Comparison of ENCODE assay signal across 9 mouse cellular contexts in genomic region chr3:122073595-122073994, GRCm38 (mm10). TPM values are rescaled to one million over a fixed set of nuclear protein-coding genes. Genes with fewer than 3 reads are reported as not detected.
DNase-seq lines count a peak whose midpoint lies in the region; ATAC-seq and TF ChIP-seq lines count a peak whose summit lies in the region.
"Had no signal": no experiment of that assay in that cellular context is flagged by ENCODE, and none has a peak within 500 bp of the region (broad histone marks: within the 10 kb centered on the region; RNA-seq: fewer than 3 reads in every experiment).

No protein-coding gene starts in this region.

- no peaks in the 10 kb centered on the region for H3K27me3 ChIP-seq in heart, postnatal 0 days (ENCODE audit: control insufficient read depth, insufficient read depth, low read length)
- H3K27me3 ChIP-seq in lung, embryonic 16.5 days (ENCODE audit: control insufficient read depth, insufficient read depth, low read depth, low read length) = no peaks in the 10 kb centered on the region
- H3K27me3 ChIP-seq in limb, embryonic 10.5 days (ENCODE audit: low read depth, poor library complexity, severe bottlenecking) = no peaks in the 10 kb centered on the region
- no peaks in the 10 kb centered on the region for H3K27me3 ChIP-seq in stomach, embryonic 16.5 days (ENCODE audit: control insufficient read depth, insufficient read depth, low read length)
- H3K27me3 ChIP-seq in midbrain, postnatal 0 days (ENCODE audit: insufficient read depth, low read length) = no peaks in the 10 kb centered on the region

- H3K36me3 ChIP-seq in heart, postnatal 0 days (replicated peaks; ENCODE audit: control insufficient read depth, insufficient read depth, low read length) = no peaks in the 10 kb centered on the region
- H3K36me3 ChIP-seq in lung, embryonic 16.5 days (ENCODE audit: control insufficient read depth, insufficient read depth, low read length) = no peaks in the 10 kb centered on the region
- no peaks in the 10 kb centered on the region for H3K36me3 ChIP-seq in limb, embryonic 10.5 days
- H3K36me3 ChIP-seq in stomach, embryonic 16.5 days (ENCODE audit: control insufficient read depth, insufficient read depth, low read length) = no peaks in the 10 kb centered on the region
- no peaks in the 10 kb centered on the region for H3K36me3 ChIP-seq in midbrain, postnatal 0 days (ENCODE audit: insufficient read depth, low read length)

- H3K9me3 ChIP-seq in heart, postnatal 0 days (replicated peaks; ENCODE audit: control insufficient read depth, low read length) = no peaks in the 10 kb centered on the region
- no peaks in the 10 kb centered on the region for H3K9me3 ChIP-seq in lung, embryonic 16.5 days (ENCODE audit: control insufficient read depth, low read length)
- no peaks in the 10 kb centered on the region for H3K9me3 ChIP-seq in limb, embryonic 10.5 days (replicated peaks)
- H3K9me3 ChIP-seq in stomach, embryonic 16.5 days (replicated peaks; ENCODE audit: control insufficient read depth, low read length) = no peaks in the 10 kb centered on the region
- H3K9me3 ChIP-seq in midbrain, postnatal 0 days (ENCODE audit: low read length) = no peaks in the 10 kb centered on the region

- 64% methylated on average over 5 of the region's 5 CpGs for WGBS in heart, postnatal 0 days
- 68% methylated on average over 5 of the region's 5 CpGs for WGBS in lung, embryonic 16.5 days
- WGBS in lung, adult 2 months = 72% methylated on average over 5 of the region's 5 CpGs
- 66% methylated on average over 5 of the region's 5 CpGs for WGBS in limb, embryonic 10.5 days
- 73% methylated on average over 5 of the region's 5 CpGs for WGBS in stomach, embryonic 16.5 days
- 79% methylated on average over 5 of the region's 5 CpGs for WGBS in midbrain, postnatal 0 days

- ATAC-seq in heart, postnatal 0 days (ENCODE audit: insufficient read depth, low read depth) = no peak
- ATAC-seq in lung, embryonic 16.5 days (ENCODE audit: low read depth) = no peak
- no peak for ATAC-seq in stomach, embryonic 16.5 days (ENCODE audit: insufficient read depth, low FRiP score)
- no peak for ATAC-seq in midbrain, postnatal 0 days (ENCODE audit: low FRiP score)

- no peak overlapping the region for H3K4me2 ChIP-seq in heart, postnatal 0 days (ENCODE audit: low read depth, low read length)
- no peak overlapping the region for H3K4me2 ChIP-seq in lung, embryonic 16.5 days (ENCODE audit: low read depth, low read length)
- no peak overlapping the region for H3K4me2 ChIP-seq in stomach, embryonic 16.5 days (ENCODE audit: low read depth, low read length)
- no peak overlapping the region for H3K4me2 ChIP-seq in midbrain, postnatal 0 days (ENCODE audit: low read depth, low read length, poor library complexity, severe bottlenecking)

- TF ChIP-seq POLR2A in lung, adult 2 months (IDR thresholded peaks at IDR 0.05; ENCODE audit: borderline replicate concordance, extremely low read depth, low read depth, low read length) = no peak

- TF ChIP-seq EP300 in heart, postnatal 0 days (IDR thresholded peaks at IDR 0.05; ENCODE audit: low read depth) = no peak

- peak overlapping the region; percentile 87 for H3K27ac ChIP-seq in heart, postnatal 0 days (ENCODE audit: low read depth)
- H3K27ac ChIP-seq in lung, embryonic 16.5 days (ENCODE audit: low read length) = peak overlapping the region; percentile 90
- peak overlapping the region; percentile 10; the same call in 1 of the 2 replicates for H3K27ac ChIP-seq in limb, embryonic 10.5 days
- peak overlapping the region; percentile 84 for H3K27ac ChIP-seq in stomach, embryonic 16.5 days (ENCODE audit: low read length)
- H3K27ac ChIP-seq in midbrain, postnatal 0 days (ENCODE audit: low read depth, low read length) = no peak overlapping the region; the same call in 1 of the 2 replicates

- no peak for DNase-seq in heart, postnatal 0 days (ENCODE audit: low spot score)
- no peak for DNase-seq in heart, adult 8-10 months (ENCODE audit: low spot score)
- DNase-seq in lung, adult 2 months = no peak
- DNase-seq in limb, embryonic 10.5 days (ENCODE audit: low spot score) = no peak
- no peak for DNase-seq in adrenal gland, postnatal 10 days
- DNase-seq in midbrain, postnatal 0 days (ENCODE audit: low spot score) = no peak
- DNase-seq: thymus, adult 2 months had no signal

- no peak for TF ChIP-seq CTCF in heart, postnatal 0 days (IDR thresholded peaks at IDR 0.05; ENCODE audit: low read depth)
- TF ChIP-seq CTCF in lung, adult 2 months (IDR thresholded peaks at IDR 0.05; ENCODE audit: insufficient read depth, low read length) = no peak
- no peak for TF ChIP-seq CTCF in midbrain, postnatal 0 days (IDR thresholded peaks at IDR 0.05)

- peaks cover 18% of the 10 kb centered on the region for H3K4me1 ChIP-seq in heart, postnatal 0 days (ENCODE audit: control insufficient read depth, insufficient read depth)
- H3K4me1 ChIP-seq in lung, embryonic 16.5 days (replicated peaks; ENCODE audit: control insufficient read depth, insufficient read depth, low read length) = peaks cover 28% of the 10 kb centered on the region
- H3K4me1 ChIP-seq in lung, adult 2 months (ENCODE audit: control insufficient read depth, insufficient read depth, low read length) = peaks cover 13% of the 10 kb centered on the region
- H3K4me1 ChIP-seq in limb, embryonic 10.5 days = peaks cover 45% of the 10 kb centered on the region
- H3K4me1 ChIP-seq in stomach, embryonic 16.5 days (ENCODE audit: control insufficient read depth, insufficient read depth, low read length) = peaks cover 28% of the 10 kb centered on the region
- H3K4me1 ChIP-seq in midbrain, postnatal 0 days (ENCODE audit: insufficient read depth, low read length) = no peaks in the 10 kb centered on the region

- no peak overlapping the region for H3K4me3 ChIP-seq in heart, postnatal 0 days (ENCODE audit: low read depth, low read length)
- no peak overlapping the region for H3K4me3 ChIP-seq in lung, embryonic 16.5 days (ENCODE audit: low read length)
- no peak overlapping the region for H3K4me3 ChIP-seq in lung, adult 2 months (replicated peaks; ENCODE audit: extremely low read depth, low read depth, low read length)
- no peak overlapping the region for H3K4me3 ChIP-seq in limb, embryonic 10.5 days
- no peak overlapping the region for H3K4me3 ChIP-seq in stomach, embryonic 16.5 days (replicated peaks; ENCODE audit: low read length)
- no peak overlapping the region for H3K4me3 ChIP-seq in midbrain, postnatal 0 days (ENCODE audit: low read depth, low read length)

- peak overlapping the region; percentile 24; the same call in 1 of the 2 replicates for H3K9ac ChIP-seq in heart, postnatal 0 days (replicated peaks; ENCODE audit: low read depth, low read length)
- no peak overlapping the region for H3K9ac ChIP-seq in lung, embryonic 16.5 days (ENCODE audit: low read length)
- H3K9ac ChIP-seq in stomach, embryonic 16.5 days (ENCODE audit: low read length) = no peak overlapping the region
- no peak overlapping the region for H3K9ac ChIP-seq in midbrain, postnatal 0 days (replicated peaks; ENCODE audit: low read length, poor library complexity, severe bottlenecking)

RNA-seq across cellular contexts. Expression of gene Abca4, which starts 29.4 kb away (rescaled TPM):
- 20.9 and 21.9 TPM in 2 replicates for total RNA-seq in heart, postnatal 0 days (2014; rRNA removed; ENCODE audit: low replicate concordance)
- 4.9 and 5.7 TPM in 2 replicates for polyA plus RNA-seq in heart, postnatal 0 days (2015; fragmentation: Nextera tagmentation; extraction: Ambion mirVana)
- total RNA-seq in heart, adult 8-10 months (2022) = 1 to 10 TPM; 1.8 to 2.7 (median 2.3) TPM
- polyA plus RNA-seq in lung, embryonic 16.5 days (2015; fragmentation: Nextera tagmentation; extraction: Ambion mirVana) = 0.90 and 1.5 TPM in 2 replicates
- polyA plus RNA-seq in lung, adult 2 months (2012; rRNA removed) = 5.1 and 5.2 TPM in 2 replicates
- 1.7 and 2.3 TPM in 2 replicates for polyA plus RNA-seq in limb, embryonic 10.5 days (2016; fragmentation: Nextera tagmentation; extraction: Ambion mirVana)
- polyA plus RNA-seq in stomach, embryonic 16.5 days (2015; fragmentation: Nextera tagmentation; extraction: Ambion mirVana) = 0.84 and 0.87 TPM in 2 replicates
- 1 to 10 TPM; 1.8 to 2.7 TPM for total RNA-seq in adrenal gland, postnatal 10 days (2021)
- 2.9 and 7.7 TPM in 2 replicates for total RNA-seq in midbrain, postnatal 0 days (2014; rRNA removed)
- 0.94 TPM in 2 replicates for polyA plus RNA-seq in midbrain, postnatal 0 days (2015; fragmentation: Nextera tagmentation; extraction: Ambion mirVana)
